Mouse (Mus musculus): ENCODE measurements at regions not wholly inside any gene's neighbourhood (a gene's known extent, or its start where the extent isn't known, plus 50 kb on each side); places are given as distances from the start of the nearest gene placed in this dataset.

DNA sequence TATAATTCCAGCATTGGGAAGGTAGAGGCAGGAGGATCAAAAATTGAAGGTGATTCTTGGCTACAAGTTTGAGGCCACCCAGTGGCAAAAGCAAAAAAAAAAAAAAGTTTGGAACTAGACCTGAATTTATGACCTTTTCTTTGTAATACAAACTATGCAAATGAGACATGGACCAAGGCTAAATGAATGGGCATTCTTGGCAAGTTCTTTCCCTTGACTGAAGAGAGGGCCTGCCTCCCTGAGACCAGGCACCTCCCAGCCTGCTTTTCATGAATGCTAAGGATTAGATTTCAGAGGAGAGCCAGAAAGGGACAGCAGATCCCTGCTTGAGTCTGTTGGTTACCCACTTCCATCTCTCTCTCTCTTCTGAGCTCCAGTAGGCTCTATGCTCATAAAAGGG is 97.8 kb upstream of the Arntl start:
- no peak for TF ChIP-seq CTCF (IDR thresholded peaks at IDR 0.05; ENCODE audit: low read depth)
- no peak for TF ChIP-seq EP300 (IDR thresholded peaks at IDR 0.05; ENCODE audit: low read depth)
